Mouse (Mus musculus) kidney, adult 2 months (tissue): ENCODE results near the gene Mnt.

Experiments
- CTCF ChIP-seq: fragments of 200-500 bp; conservative IDR thresholded peaks from 2 replicates; pipeline ENCODE4 v1.5.1; 2011; ENCODE audit warnings: low read depth, mild to moderate bottlenecking, control low read depth, low read length, moderate library complexity, mixed read lengths; ENCODE audit not compliant: insufficient read depth, insufficient read length
- POLR2A ChIP-seq: fragments of 200-500 bp; IDR thresholded peaks from one replicate; pipeline ENCODE4 v1.6.1; 2011; ENCODE audit warnings: low read depth, low read length, control low read depth

DNA sequence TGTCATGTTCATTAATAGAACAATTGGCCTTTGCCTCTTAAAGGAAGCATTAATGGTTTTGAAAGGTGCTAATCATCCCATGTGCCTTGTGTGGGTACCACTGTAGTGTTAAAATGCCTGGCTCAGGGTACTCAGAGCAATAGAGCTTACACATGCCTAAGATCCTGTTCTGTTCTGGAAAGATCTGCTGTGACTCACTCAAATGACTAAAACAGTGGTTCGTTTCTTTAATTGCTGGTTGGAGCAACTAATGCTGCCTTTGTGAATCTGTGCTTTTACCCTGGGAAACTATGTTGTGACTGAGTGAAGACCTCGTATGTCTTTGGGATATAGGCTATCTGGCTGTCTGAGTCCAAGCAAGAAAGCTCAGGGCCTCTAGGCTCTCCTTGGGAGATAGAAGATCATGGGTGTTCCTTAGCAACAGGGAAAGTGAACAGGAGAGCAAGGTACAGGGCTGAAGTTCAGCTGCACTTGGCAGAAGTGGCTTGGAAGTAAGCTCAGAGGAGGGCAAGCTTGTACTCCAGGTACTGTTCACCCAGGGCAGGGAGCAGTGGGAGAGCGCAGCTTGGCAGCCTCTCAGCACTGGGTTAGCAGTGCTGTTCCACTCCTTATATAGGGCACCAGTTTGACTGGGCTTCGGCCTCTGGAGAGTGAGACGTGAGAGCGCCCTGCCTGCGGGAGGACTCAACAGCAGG lies 7.8 kb upstream of the Mnt start:
- TF ChIP-seq CTCF (no peak), POLR2A (peak; percentile 47)
